Mouse (Mus musculus): ENCODE measurements around the gene Atp6v1b1.

- TF ChIP-seq CTCF (IDR thresholded peaks at IDR 0.05; ENCODE audit: low read depth), result no peak
- no peak for TF ChIP-seq EP300 (IDR thresholded peaks at IDR 0.05; ENCODE audit: low read depth)
Measured at GRCm38 (mm10) chr6:83786426-83786825, 43.6 kb downstream of the Atp6v1b1 start.
